Mouse (Mus musculus) gastrocnemius, adult 8-10 months (tissue): ENCODE measurements around the gene AU021092. TPM values are rescaled to one million over a fixed set of nuclear protein-coding genes. Genes with fewer than 3 reads are reported as not detected.

Source experiments
- microRNA-seq: library from miRNA; unstranded; fragments of <30 nt; microRNA quantifications from one replicate; pipeline ENCODE4 v1.2.0, GENCODE M21; 2022
- total RNA-seq, 4 experiments: library from RNA; stranded (reverse); gene quantifications; 2 replicates each; pipeline ENCODE4 v1.2.4; 2022

The AU021092 gene
- total RNA-seq, 4 experiments from 2014 or later, result 2.7 to 3.5 (median 3.0) TPM

Small RNA genes lying within 50 kb of the gene (microRNA-seq; reads per million reads assigned to microRNA genes)
- not detected for gene Gm23689
- gene Gm26095, result not detected
- not detected for gene Mir6364

Other genes starting within 250 kb of the AU021092 start
- gene Sept12, start 224.4 kb downstream of the AU021092 start, total RNA-seq, result not detected
- not detected for gene Smim22, start 215.0 kb downstream of the AU021092 start, total RNA-seq
- 1 to 10 TPM; 4.4 to 7.8 (median 6.0) TPM for gene Rogdi, start 208.7 kb downstream of the AU021092 start, total RNA-seq
- gene Glyr1, start 172.4 kb downstream of the AU021092 start, total RNA-seq, result 10 to 100 TPM; 31.2 to 34.1 (median 33.6) TPM
- gene Ubn1, start 172.2 kb downstream of the AU021092 start, total RNA-seq, result 10 to 100 TPM; 21.9 to 25.6 (median 23.0) TPM
- gene Ppl, start 89.9 kb downstream of the AU021092 start, total RNA-seq, result 1 to 10 TPM; 2.1 to 4.6 (median 3.4) TPM
- gene Sec14l5, start 75.2 kb downstream of the AU021092 start, total RNA-seq, result 10 to 100 TPM in 2 of 4 experiments, 1 to 10 TPM in 2; 8.2 to 10.6 (median 9.9) TPM
- gene Nagpa, start 18.3 kb downstream of the AU021092 start, total RNA-seq, result 1 to 10 TPM; 6.2 to 7.3 (median 6.6) TPM
- 10 to 100 TPM; 10.5 to 11.8 (median 11.0) TPM for gene Alg1, start 11.3 kb upstream of the AU021092 start, total RNA-seq
- gene Eef2kmt, start 33.7 kb upstream of the AU021092 start, total RNA-seq, result 1 to 10 TPM; 6.7 to 10.0 (median 8.0) TPM